25 mouse cellular contexts compared by ENCODE assay signal in genomic region chr5:3650881-3651280, GRCm38 (mm10). TPM values are rescaled to one million over a fixed set of nuclear protein-coding genes. Genes with fewer than 3 reads are reported as not detected.
DNase-seq lines count a peak whose midpoint lies in the region; TF ChIP-seq lines count a peak whose summit lies in the region.
"Had no signal": no experiment of that assay in that cellular context is flagged by ENCODE, and none has a peak within 500 bp of the region (broad histone marks: within the 10 kb centered on the region; RNA-seq: fewer than 3 reads in every experiment).

Gene Tmbim7 (plus strand): TSS chr5:3651181.

- TF ChIP-seq POLR2A in testis, adult 2 months (IDR thresholded peaks at IDR 0.05; ENCODE audit: control insufficient read depth, low read depth, low read length), result no peak

- H3K27me3 ChIP-seq in testis, adult 2 months (ENCODE audit: control insufficient read depth, insufficient read depth, low read length), result no peaks in the 10 kb centered on the region
- H3K27me3 ChIP-seq: CH12.LX; embryonic facial prominence, embryonic 12.5 days; forebrain, embryonic 13.5 days had no signal

- H3K27ac ChIP-seq in testis, adult 2 months (ENCODE audit: control insufficient read depth, insufficient read depth, low read depth, low read length), result no peak within 1 kb of the TSS
- H3K27ac ChIP-seq: embryonic facial prominence, embryonic 10.5 days; embryonic facial prominence, embryonic 12.5 days; forebrain, embryonic 13.5 days had no signal

- peak; percentile 77 for DNase-seq in heart, adult 11 months
- DNase-seq in heart, adult 8-10 months (ENCODE audit: low spot score), result no peak
- no peak for DNase-seq in testis, postnatal 14 days (ENCODE audit: low spot score)
- DNase-seq in kidney, postnatal 14 days, result no peak
- DNase-seq: adrenal gland, adult 2 months; adrenal gland, postnatal 10 days; adrenal gland, postnatal 25 days; B cell, adult 2 months; cerebellum, adult 11-12 months; cerebellum, adult 2 months; cerebellum, adult 9-10 months; cerebellum, postnatal 10 days; cerebellum, postnatal 25 days had no signal

- TF ChIP-seq CTCF in testis, adult 2 months (IDR thresholded peaks at IDR 0.05; ENCODE audit: control insufficient read depth, insufficient read depth, insufficient replicate concordance, low read depth, low read length), result no peak

- no peak within 1 kb of the TSS for H3K4me3 ChIP-seq in testis, adult 2 months (ENCODE audit: control insufficient read depth, low read depth, low read length)
- H3K4me3 ChIP-seq: embryonic facial prominence, embryonic 10.5 days; embryonic facial prominence, embryonic 12.5 days; forebrain, embryonic 13.5 days had no signal

- H3K4me1 ChIP-seq in testis, adult 2 months (ENCODE audit: control insufficient read depth, insufficient read depth, low read length), result peaks cover 2% of the 10 kb centered on the region; the same call in 1 of the 2 replicates

- no peaks in the 10 kb centered on the region for H3K36me3 ChIP-seq in testis, adult 2 months (ENCODE audit: control insufficient read depth, insufficient read depth, low read length)
- H3K36me3 ChIP-seq: embryonic facial prominence, embryonic 10.5 days; embryonic facial prominence, embryonic 12.5 days; G1E had no signal

RNA-seq across cellular contexts. Expression of gene Tmbim7, which starts in this region (rescaled TPM):
- not detected for total RNA-seq in heart, adult 8-10 months (2022)
- 186 and 244 TPM in 2 replicates for polyA plus RNA-seq in testis, adult 2 months (2012; rRNA removed)
- total RNA-seq: adrenal gland, adult 2 months; adrenal gland, postnatal 10 days; adrenal gland, postnatal 25 days; adrenal gland, postnatal 4 days; CH12.LX; G1E had no signal
- polyA plus RNA-seq: adrenal gland, adult 2 months; CD4-positive, CD25-positive, alpha-beta regulatory T cell, adult 4 months; cerebellum, adult 2 months; cortical plate, adult 2 months; embryonic facial prominence, embryonic 10.5 days; embryonic facial prominence, embryonic 12.5 days; embryonic facial prominence, embryonic 14.5 days; forebrain, embryonic 11.5 days; forebrain, embryonic 13.5 days; forebrain, embryonic 16.5 days; G1E had no signal
